Mouse (Mus musculus) heart, embryonic 16.5 days (tissue): Measurements from ENCODE around the gene Gda. TPM values are rescaled to one million over a fixed set of nuclear protein-coding genes. Genes with fewer than 3 reads are reported as not detected.

ENCODE experiments used
- ATAC-seq: fragments of 200-750 bp; cut with Nextera tagmentation; replicated peaks from 2 replicates; pipeline ENCODE4 v1.8.0; 2017; ENCODE audit warnings: moderate number of reproducible peaks; ENCODE audit not compliant: insufficient read depth, low FRiP score; ENCODE audit errors: extremely low read depth
- H3K27ac ChIP-seq: fragments of 300-500 bp; sonication (generic); 2 replicates; pipeline ENCODE4 v1.5.1; 2014; ENCODE audit warnings: mild to moderate bottlenecking, low read length, control low read depth, moderate library complexity
- H3K27me3 ChIP-seq: fragments of 300-500 bp; sonication (generic); 2 replicates; pipeline ENCODE4 v1.6.1; 2014; ENCODE audit warnings: low read length, mixed read lengths; ENCODE audit not compliant: control insufficient read depth, insufficient read depth
- H3K36me3 ChIP-seq: fragments of 300-500 bp; sonication (generic); 2 replicates; pipeline ENCODE4 v1.6.1; 2014; ENCODE audit not compliant: control insufficient read depth, insufficient read depth
- H3K4me1 ChIP-seq: fragments of 300-500 bp; sonication (generic); 2 replicates; pipeline ENCODE4 v1.6.1; 2014; ENCODE audit warnings: low read length, mixed read lengths; ENCODE audit not compliant: control insufficient read depth, insufficient read depth
- H3K4me2 ChIP-seq: fragments of 300-500 bp; sonication (generic); 2 replicates; pipeline ENCODE4 v1.6.1; 2014; ENCODE audit warnings: low read depth, mild to moderate bottlenecking, control low read depth, low read length
- H3K4me3 ChIP-seq: fragments of 300-500 bp; sonication (generic); 2 replicates; pipeline ENCODE4 v1.5.1; 2014; ENCODE audit warnings: mild to moderate bottlenecking, control low read depth, low read length
- H3K9ac ChIP-seq: fragments of 300-500 bp; sonication (generic); 2 replicates; pipeline ENCODE4 v1.6.1; 2014; ENCODE audit warnings: low read length, control low read depth
- H3K9me3 ChIP-seq: fragments of 300-500 bp; sonication (generic); replicated peaks from 2 replicates; pipeline ENCODE4 v1.6.1; 2016; ENCODE audit warnings: low read length; ENCODE audit not compliant: control insufficient read depth
- WGBS: fragments of 180-500 bp; shearing (Covaris S2); extraction: QIAGEN DNeasy Blood & Tissue Kit; methylation state at CpG from one replicate; pipeline ENCODE4 v1.1.7; 2014; 5-methylcytosine and 5-hydroxymethylcytosine counted together
- polyA plus RNA-seq: library from polyadenylated mRNA; unstranded; fragments of >200 nt; fragmentation: Nextera tagmentation; extraction: Ambion mirVana; gene quantifications from 2 replicates; pipeline ENCODE4 v1.2.1, GENCODE M21; 2015

Gda gene
- polyA plus RNA-seq, 1 experiment from 2014 or later, result 0.42 TPM

- no peaks in the 10 kb centered on the region for H3K4me1 ChIP-seq
- H3K4me3 ChIP-seq, result no peak overlapping the region
- H3K9me3 ChIP-seq, result no peaks in the 10 kb centered on the region
- no peak overlapping the region for H3K27ac ChIP-seq
- no peak overlapping the region for H3K9ac ChIP-seq
- no peak for ATAC-seq
- no peaks in the 10 kb centered on the region for H3K27me3 ChIP-seq
- no peak overlapping the region for H3K4me2 ChIP-seq
- no peaks in the 10 kb centered on the region for H3K36me3 ChIP-seq
These were observed 18.1 kb upstream of the Gda start for GRCm38 (mm10) chr19:21491391-21491790.

GRCm38 (mm10) chr19:21487124-21487944 lies 14.1 kb upstream of the Gda start:
- Histone ChIP-seq H3K4me1 (no peaks in the 10 kb centered on the region), H3K4me2 (no peak overlapping the region)

GRCm38 (mm10) chr19:21482096-21482495 lies 8.9 kb upstream of the Gda start:
- Histone ChIP-seq H3K4me1 (no peaks in the 10 kb centered on the region), H3K36me3 (no peaks in the 10 kb centered on the region), H3K27ac (no peak overlapping the region), H3K9ac (no peak overlapping the region), H3K4me3 (no peak overlapping the region), H3K27me3 (no peaks in the 10 kb centered on the region), H3K9me3 (no peaks in the 10 kb centered on the region), H3K4me2 (no peak overlapping the region)
- ATAC-seq, result no peak
- 66% methylated on average over 2 of the region's 2 CpGs for WGBS

More at GRCm38 (mm10) chr19:21487124-21487944, 14.1 kb upstream of the Gda start:
- H3K27me3 ChIP-seq, result no peaks in the 10 kb centered on the region
- no peaks in the 10 kb centered on the region for H3K9me3 ChIP-seq
- H3K27ac ChIP-seq, result no peak overlapping the region
- H3K9ac ChIP-seq, result no peak overlapping the region
- ATAC-seq, result no peak
- H3K36me3 ChIP-seq, result no peaks in the 10 kb centered on the region
- WGBS, result 78% methylated on average over 5 of the region's 5 CpGs
- no peak overlapping the region for H3K4me3 ChIP-seq

- no peak overlapping the region for H3K4me3 ChIP-seq
- WGBS, result 93% methylated on average over 1 of the region's 1 CpGs
- no peak overlapping the region for H3K9ac ChIP-seq
- H3K4me1 ChIP-seq, result no peaks in the 10 kb centered on the region
- ATAC-seq, result no peak
- no peak overlapping the region for H3K4me2 ChIP-seq
- no peaks in the 10 kb centered on the region for H3K36me3 ChIP-seq
- H3K27ac ChIP-seq, result no peak overlapping the region
- no peaks in the 10 kb centered on the region for H3K9me3 ChIP-seq
- no peaks in the 10 kb centered on the region for H3K27me3 ChIP-seq
These were observed 7.8 kb upstream of the Gda start for GRCm38 (mm10) chr19:21481031-21481430.

- H3K4me1 ChIP-seq, result no peaks in the 10 kb centered on the region
- H3K9ac ChIP-seq, result no peak overlapping the region
- ATAC-seq, result no peak
- no peak overlapping the region for H3K4me3 ChIP-seq
- no peak overlapping the region for H3K4me2 ChIP-seq
- H3K36me3 ChIP-seq, result no peaks in the 10 kb centered on the region
- 69% methylated on average over 2 of the region's 2 CpGs for WGBS
- no peaks in the 10 kb centered on the region for H3K9me3 ChIP-seq
- H3K27me3 ChIP-seq, result no peaks in the 10 kb centered on the region
- no peak overlapping the region for H3K27ac ChIP-seq
These were observed 6.8 kb upstream of the Gda start for GRCm38 (mm10) chr19:21480053-21480419.

GRCm38 (mm10) chr19:21479183-21480052 lies 6.2 kb upstream of the Gda start:
- no peak overlapping the region for H3K9ac ChIP-seq
- H3K9me3 ChIP-seq, result no peaks in the 10 kb centered on the region
- no peak overlapping the region for H3K4me3 ChIP-seq
- H3K27ac ChIP-seq, result no peak overlapping the region
- H3K4me1 ChIP-seq, result no peaks in the 10 kb centered on the region
- H3K4me2 ChIP-seq, result no peak overlapping the region
- ATAC-seq, result no peak
- H3K36me3 ChIP-seq, result no peaks in the 10 kb centered on the region
- H3K27me3 ChIP-seq, result no peaks in the 10 kb centered on the region
- 57% methylated on average over 18 of the region's 18 CpGs for WGBS

- H3K27me3 ChIP-seq, result peaks cover 3% of the 10 kb centered on the region; the same call in 1 of the 2 replicates
- no peak overlapping the region for H3K9ac ChIP-seq
- no peaks in the 10 kb centered on the region for H3K36me3 ChIP-seq
- no peak overlapping the region for H3K4me3 ChIP-seq
- ATAC-seq, result no peak
- no peaks in the 10 kb centered on the region for H3K4me1 ChIP-seq
- 53% methylated on average over 3 of the region's 3 CpGs for WGBS
- no peak overlapping the region for H3K4me2 ChIP-seq
- H3K27ac ChIP-seq, result no peak overlapping the region
- no peaks in the 10 kb centered on the region for H3K9me3 ChIP-seq
These were observed 5.3 kb upstream of the Gda start for GRCm38 (mm10) chr19:21478538-21478937.

GRCm38 (mm10) chr19:21477780-21478179 lies 4.5 kb upstream of the Gda start:
- no peaks in the 10 kb centered on the region for H3K36me3 ChIP-seq
- ATAC-seq, result no peak
- no peaks in the 10 kb centered on the region for H3K9me3 ChIP-seq
- H3K9ac ChIP-seq, result no peak overlapping the region
- H3K27ac ChIP-seq, result no peak overlapping the region
- H3K4me1 ChIP-seq, result peaks cover under 1% of the 10 kb centered on the region; the same call in 1 of the 2 replicates
- WGBS, result 82% methylated on average over 2 of the region's 2 CpGs
- H3K4me3 ChIP-seq, result no peak overlapping the region
- H3K27me3 ChIP-seq, result peaks cover 7% of the 10 kb centered on the region
- no peak overlapping the region for H3K4me2 ChIP-seq

GRCm38 (mm10) chr19:21476782-21477181 lies 3.5 kb upstream of the Gda start:
- Histone ChIP-seq H3K27ac (no peak overlapping the region), H3K4me3 (no peak overlapping the region), H3K4me1 (peaks cover 6% of the 10 kb centered on the region; the same call in 1 of the 2 replicates), H3K9ac (no peak overlapping the region), H3K4me2 (no peak overlapping the region), H3K9me3 (no peaks in the 10 kb centered on the region), H3K36me3 (no peaks in the 10 kb centered on the region), H3K27me3 (peaks cover 17% of the 10 kb centered on the region)
- no peak for ATAC-seq
- 71% methylated on average over 3 of the region's 3 CpGs for WGBS
